Mouse (Mus musculus) bone marrow macrophage, adult 2 months (primary cell): ENCODE data around the gene Cep170.

ENCODE experiments used
- CTCF ChIP-seq: IDR thresholded peaks from 2 replicates; pipeline ENCODE4 v1.5.1; 2012; ENCODE audit warnings: low read depth, mild to moderate bottlenecking, low read length, moderate library complexity
- POLR2A ChIP-seq: IDR thresholded peaks from 2 replicates; pipeline ENCODE4 v1.6.1; 2012; ENCODE audit warnings: mild to moderate bottlenecking, low read depth, low read length, borderline replicate concordance

GRCm38 (mm10) chr1:176832071-176832470, 18.2 kb upstream of the Cep170 start:
- no peak for TF ChIP-seq CTCF
- no peak for TF ChIP-seq POLR2A
